Mouse (Mus musculus): ENCODE measurements around the gene Akr1c13.
A peak's percentile ranks its signal among the peaks of the same experiment; 100 is the strongest.
"Not testable (repeated sequence)": the region's sequence is repeated elsewhere in the genome, so short reads cannot be mapped to it uniquely, and the experiment has no call there.

Akr1c13 gene

GRCm38 (mm10) chr13:4190904-4191303 lies at the start of gene Akr1c13:
Akr1c13 (plus strand) TSS chr13:4191150.
- peak in 1 of 2 experiments; percentile 5 for DNase-seq (ENCODE audit: low spot score in 2 of 2)

- DNase-seq (ENCODE audit: low spot score in 2 of 2): no peak
Measured at GRCm38 (mm10) chr13:4144261-4144660, 46.7 kb upstream of the Akr1c13 start.

GRCm38 (mm10) chr13:4150518-4150917 lies 40.4 kb upstream of the Akr1c13 start, which contains the start of gene Akr1c18:
Akr1c18 (minus strand) TSS chr13:4150654.
- no peak for DNase-seq (ENCODE audit: low spot score in 2 of 2)

- no peak for DNase-seq (ENCODE audit: low spot score in 2 of 2)
Measured at GRCm38 (mm10) chr13:4152908-4153307, 38.0 kb upstream of the Akr1c13 start.

- DNase-seq (ENCODE audit: low spot score in 2 of 2): no peak
Measured at GRCm38 (mm10) chr13:4153593-4153992, 37.4 kb upstream of the Akr1c13 start.

- DNase-seq (ENCODE audit: low spot score in 2 of 2): no peak
Measured at GRCm38 (mm10) chr13:4155286-4155685, 35.7 kb upstream of the Akr1c13 start.

GRCm38 (mm10) chr13:4168006-4168405 lies 22.9 kb upstream of the Akr1c13 start:
- no peak for DNase-seq (ENCODE audit: low spot score in 2 of 2)

- no peak for DNase-seq (ENCODE audit: low spot score in 2 of 2)
Measured at GRCm38 (mm10) chr13:4172978-4173377, 18.0 kb upstream of the Akr1c13 start.

- DNase-seq (ENCODE audit: low spot score in 2 of 2): not testable (repeated sequence)
Measured at GRCm38 (mm10) chr13:4181321-4181720, 9.6 kb upstream of the Akr1c13 start.

- no peak for DNase-seq (ENCODE audit: low spot score in 2 of 2)
Measured at GRCm38 (mm10) chr13:4183116-4183515, 7.8 kb upstream of the Akr1c13 start.

- DNase-seq (ENCODE audit: low spot score in 2 of 2): not testable (repeated sequence)
Measured at GRCm38 (mm10) chr13:4186641-4187411, 4.1 kb upstream of the Akr1c13 start.

- DNase-seq (ENCODE audit: low spot score in 2 of 2): no peak
Measured at GRCm38 (mm10) chr13:4188174-4188573, 2.8 kb upstream of the Akr1c13 start.

- no peak for DNase-seq (ENCODE audit: low spot score in 2 of 2)
Measured at GRCm38 (mm10) chr13:4192511-4192910, 1.6 kb downstream of the Akr1c13 start.

GRCm38 (mm10) chr13:4206147-4206903 lies 15.4 kb downstream of the Akr1c13 start:
- DNase-seq (ENCODE audit: low spot score in 2 of 2): no peak

GRCm38 (mm10) chr13:4211560-4212299 lies 20.8 kb downstream of the Akr1c13 start:
- DNase-seq (ENCODE audit: low spot score in 2 of 2): no peak

- no peak for DNase-seq (ENCODE audit: low spot score in 2 of 2)
Measured at GRCm38 (mm10) chr13:4212309-4212708, 21.4 kb downstream of the Akr1c13 start.

GRCm38 (mm10) chr13:4215496-4215895 lies 24.5 kb downstream of the Akr1c13 start:
- DNase-seq (ENCODE audit: low spot score in 2 of 2): not testable (repeated sequence)

- DNase-seq (ENCODE audit: low spot score in 2 of 2): no peak
Measured at GRCm38 (mm10) chr13:4228441-4228840, 37.5 kb downstream of the Akr1c13 start, which contains the start of gene Akr1c19. Akr1c19 (plus strand) TSS chr13:4228700.

- no peak for DNase-seq (ENCODE audit: low spot score in 2 of 2)
Measured at GRCm38 (mm10) chr13:4230841-4231623, 40.1 kb downstream of the Akr1c13 start.

- DNase-seq (ENCODE audit: low spot score in 2 of 2): no peak
Measured at GRCm38 (mm10) chr13:4233135-4233534, 42.2 kb downstream of the Akr1c13 start.

GRCm38 (mm10) chr13:4233536-4234172 lies 42.7 kb downstream of the Akr1c13 start:
- DNase-seq (ENCODE audit: low spot score in 2 of 2): no peak

All from thymus, postnatal 10 days (tissue).